ENCODE assay signal across 10 mouse cellular contexts in genomic region chr15:77802992-77803391, GRCm38 (mm10). TPM values are rescaled to one million over a fixed set of nuclear protein-coding genes. Genes with fewer than 3 reads are reported as not detected.
DNase-seq lines count a peak whose midpoint lies in the region; ATAC-seq and TF ChIP-seq lines count a peak whose summit lies in the region.
"Had no signal": no experiment of that assay in that cellular context is flagged by ENCODE, and none has a peak within 500 bp of the region (broad histone marks: within the 10 kb centered on the region; RNA-seq: fewer than 3 reads in every experiment).

No protein-coding gene starts in this region.

- no peak overlapping the region for H3K4me3 ChIP-seq in kidney, adult 2 months (ENCODE audit: insufficient read depth, low read depth, low read length)
- no peak overlapping the region for H3K4me3 ChIP-seq in MEL (ENCODE audit: control insufficient read depth in 1 of 2, insufficient read depth in 1 of 2, low read depth in 2 of 2, low read length in 2 of 2)
- no peak overlapping the region for H3K4me3 ChIP-seq in liver, embryonic 12.5 days
- H3K4me3 ChIP-seq in neural tube, embryonic 15.5 days (replicated peaks), result no peak overlapping the region
- H3K4me3 ChIP-seq: liver, embryonic 15.5 days had no signal

- peaks cover 45% of the 10 kb centered on the region for H3K4me1 ChIP-seq in kidney, adult 2 months (ENCODE audit: control insufficient read depth, insufficient read depth, low read length)
- peaks cover 11 to 21% of the 10 kb centered on the region in 2 experiments for H3K4me1 ChIP-seq in MEL (ENCODE audit: control insufficient read depth in 1 of 2, insufficient read depth in 2 of 2, low read length in 2 of 2)
- H3K4me1 ChIP-seq in liver, embryonic 12.5 days, result peaks cover 93% of the 10 kb centered on the region
- H3K4me1 ChIP-seq in neural tube, embryonic 15.5 days, result peaks cover 26% of the 10 kb centered on the region

- no peak for TF ChIP-seq POLR2A in kidney, adult 2 months (IDR thresholded peaks at IDR 0.05; ENCODE audit: low read depth, low read length)
- no peak for TF ChIP-seq POLR2A in MEL (IDR thresholded peaks at IDR 0.05; ENCODE audit: control insufficient read depth in 1 of 2, insufficient read depth in 1 of 2, low read depth in 1 of 2, low read length in 2 of 2, poor library complexity in 1 of 2)

- no peaks in the 10 kb centered on the region for H3K27me3 ChIP-seq in kidney, adult 2 months (replicated peaks; ENCODE audit: control insufficient read depth, insufficient read depth, low read length)
- H3K27me3 ChIP-seq in MEL (ENCODE audit: control insufficient read depth in 1 of 2, insufficient read depth in 2 of 2, low read length in 2 of 2), result no peaks in the 10 kb centered on the region
- H3K27me3 ChIP-seq in liver, embryonic 12.5 days (replicated peaks), result no peaks in the 10 kb centered on the region
- no peaks in the 10 kb centered on the region for H3K27me3 ChIP-seq in neural tube, embryonic 15.5 days (replicated peaks)
- H3K27me3 ChIP-seq: liver, embryonic 15.5 days had no signal

- no peak overlapping the region for H3K4me2 ChIP-seq in liver, embryonic 12.5 days
- H3K4me2 ChIP-seq in neural tube, embryonic 15.5 days, result no peak overlapping the region
- H3K4me2 ChIP-seq: liver, embryonic 15.5 days had no signal

- H3K9ac ChIP-seq in MEL (ENCODE audit: control insufficient read depth, low read depth, low read length, poor library complexity, severe bottlenecking), result no peak overlapping the region
- no peak overlapping the region for H3K9ac ChIP-seq in liver, embryonic 12.5 days
- no peak overlapping the region for H3K9ac ChIP-seq in neural tube, embryonic 15.5 days (replicated peaks)
- H3K9ac ChIP-seq: liver, embryonic 15.5 days had no signal

- DNase-seq in cerebellum, adult 11-12 months, result peak; percentile 49
- DNase-seq in kidney, adult 2 months, result no peak
- DNase-seq in kidney, adult 11 months, result no peak
- no peak for DNase-seq in MEL (ENCODE audit: low read depth, low spot score)
- DNase-seq in B cell, adult 2 months, result no peak

- peaks cover 3% of the 10 kb centered on the region; the same call in 1 of the 2 replicates for H3K79me2 ChIP-seq in MEL (ENCODE audit: control insufficient read depth, insufficient read depth, low read length, poor library complexity)

- H3K36me3 ChIP-seq in kidney, adult 2 months (ENCODE audit: control insufficient read depth, insufficient read depth, low read length), result peaks cover 1% of the 10 kb centered on the region; the same call in 1 of the 2 replicates
- H3K36me3 ChIP-seq in MEL (ENCODE audit: control insufficient read depth in 1 of 2, insufficient read depth in 2 of 2, low read length in 2 of 2), result peaks cover 9 to 31% of the 10 kb centered on the region in 2 experiments
- peaks cover 95% of the 10 kb centered on the region for H3K36me3 ChIP-seq in liver, embryonic 12.5 days
- H3K36me3 ChIP-seq in neural tube, embryonic 15.5 days, result peaks cover 18% of the 10 kb centered on the region; the same call in 1 of the 2 replicates

- TF ChIP-seq RAD21 in MEL (IDR thresholded peaks at IDR 0.05; ENCODE audit: low read depth, low read length), result no peak; the same call in none of the 2 replicates

- no peaks in the 10 kb centered on the region for H3K9me3 ChIP-seq in MEL (replicated peaks; ENCODE audit: insufficient read depth, low read length)
- no peaks in the 10 kb centered on the region for H3K9me3 ChIP-seq in liver, embryonic 12.5 days (replicated peaks)
- H3K9me3 ChIP-seq in neural tube, embryonic 15.5 days (replicated peaks), result no peaks in the 10 kb centered on the region
- H3K9me3 ChIP-seq: liver, embryonic 15.5 days had no signal

- no peak for ATAC-seq in cerebellum, adult (ENCODE audit: insufficient number of reproducible peaks, low FRiP score, low TSS enrichment)
- peak; percentile 28; the same call in 1 of the 2 replicates for ATAC-seq in liver, embryonic 12.5 days
- no peak for ATAC-seq in neural tube, embryonic 15.5 days (ENCODE audit: low FRiP score)

- 71% methylated on average over 4 of the region's 4 CpGs for WGBS in kidney, adult 2 months
- WGBS in liver, embryonic 12.5 days (ENCODE audit: insufficient replicate concordance), result 64% methylated on average over 4 of the region's 4 CpGs
- 89% methylated on average over 4 of the region's 4 CpGs for WGBS in neural tube, embryonic 15.5 days

- peak; percentile 43 for TF ChIP-seq CTCF in kidney, adult 2 months (conservative IDR thresholded peaks at IDR 0.05; ENCODE audit: insufficient read depth, insufficient read length, low read depth, low read length)
- TF ChIP-seq CTCF in MEL (IDR thresholded peaks at IDR 0.05 in 2 of 3, conservative IDR thresholded peaks at IDR 0.05 in 1 of 3; ENCODE audit: control insufficient read depth in 1 of 3, insufficient read depth in 1 of 3, low read depth in 2 of 3, low read length in 3 of 3, poor library complexity in 1 of 3, severe bottlenecking in 1 of 3), result peak in 2 of 3 experiments; percentile 27 to 41; a peak in 3 of 6 replicates

- no peak for TF ChIP-seq EP300 in MEL (IDR thresholded peaks at IDR 0.05; ENCODE audit: low read depth in 1 of 2, low read length in 2 of 2)

- H3K27ac ChIP-seq in kidney, adult 2 months (ENCODE audit: insufficient read depth, low read depth, low read length), result no peak overlapping the region
- H3K27ac ChIP-seq in MEL (ENCODE audit: control insufficient read depth, low read depth, low read length), result no peak overlapping the region
- H3K27ac ChIP-seq in liver, embryonic 12.5 days, result peak overlapping the region; percentile 34
- no peak overlapping the region for H3K27ac ChIP-seq in neural tube, embryonic 15.5 days (replicated peaks)
- H3K27ac ChIP-seq: liver, embryonic 15.5 days had no signal

TF ChIP-seq in MEL, 35 proteins besides CTCF, POLR2A, EP300 and RAD21:
- TF ChIP-seq SMC3 (IDR thresholded peaks at IDR 0.05; ENCODE audit: low read depth, low read length) (no peak; the same call in 1 of the 2 replicates), ELF1 (IDR thresholded peaks at IDR 0.05; ENCODE audit: low read depth, low read length) (no peak), MXI1 (IDR thresholded peaks at IDR 0.05; ENCODE audit: low read depth, low read length) (no peak), MAZ (IDR thresholded peaks at IDR 0.05; ENCODE audit: low read depth, low read length) (no peak), CHD1 (IDR thresholded peaks at IDR 0.05; ENCODE audit: low read depth, low read length) (no peak), MYB (IDR thresholded peaks at IDR 0.05; ENCODE audit: low read depth, low read length) (no peak), TCF12 (IDR thresholded peaks at IDR 0.05; ENCODE audit: low read depth, low read length) (no peak), NELFE (IDR thresholded peaks at IDR 0.05; ENCODE audit: low read depth, low read length) (no peak), HCFC1 (IDR thresholded peaks at IDR 0.05; ENCODE audit: low read depth, low read length) (no peak), UBTF (IDR thresholded peaks at IDR 0.05; ENCODE audit: borderline replicate concordance, insufficient read depth, low read depth, low read length) (no peak), GATA1 (IDR thresholded peaks at IDR 0.05; ENCODE audit: low read depth, low read length) (no peak), SIN3A (IDR thresholded peaks at IDR 0.05; ENCODE audit: low read length) (no peak), E2F4 (IDR thresholded peaks at IDR 0.05; ENCODE audit: borderline replicate concordance, low read depth, low read length) (no peak), RCOR1 (IDR thresholded peaks at IDR 0.05; ENCODE audit: low read depth, low read length) (no peak), MYC (IDR thresholded peaks at IDR 0.05; ENCODE audit: low read depth, low read length) (no peak)

RNA-seq across cellular contexts. Expression of gene Myh9, which starts 39.0 kb away (rescaled TPM):
- polyA plus RNA-seq in kidney, adult 2 months (2012; rRNA removed), result 57.7 and 64.1 TPM in 2 replicates
- total RNA-seq in MEL (2012; rRNA removed), result 59.3 and 65.1 TPM in 2 replicates
- 100 to 1,000 TPM; 158 to 176 TPM for polyA plus RNA-seq in MEL (2012; ENCODE audit: insufficient read depth in 1 of 2, insufficient read length in 2 of 2, low read depth in 1 of 2, low replicate concordance in 2 of 2, missing spikeins in 1 of 2)
- polyA plus RNA-seq in liver, embryonic 12.5 days (2016; fragmentation: Nextera tagmentation; extraction: Ambion mirVana), result 32.5 and 34.2 TPM in 2 replicates
- polyA plus RNA-seq in neural tube, embryonic 15.5 days (2015; fragmentation: Nextera tagmentation; extraction: Ambion mirVana), result 9.6 and 17.7 TPM in 2 replicates

RNA-seq across cellular contexts. Expression of gene Apol8, which starts 46.2 kb away (rescaled TPM):
- polyA plus RNA-seq in kidney, adult 2 months (2012; rRNA removed), result 0.03 and 0.06 TPM in 2 replicates
- 0.39 and 1.4 TPM in 2 replicates for total RNA-seq in MEL (2012; rRNA removed)
- polyA plus RNA-seq in MEL (2012; ENCODE audit: insufficient read depth in 1 of 2, insufficient read length in 2 of 2, low read depth in 1 of 2, low replicate concordance in 2 of 2, missing spikeins in 1 of 2), result under 1 TPM in 1 of 2 experiments, not detected in 1; 0.74 TPM
- polyA plus RNA-seq in liver, embryonic 12.5 days (2016; fragmentation: Nextera tagmentation; extraction: Ambion mirVana), result 25.8 and 26.7 TPM in 2 replicates
- 0.19 and 0.49 TPM in 2 replicates for polyA plus RNA-seq in neural tube, embryonic 15.5 days (2015; fragmentation: Nextera tagmentation; extraction: Ambion mirVana)
- polyA plus RNA-seq: large intestine, adult 2 months had no signal

Comparison
In these comparisons a context has a peak if more than half of its experiments do, and no peak if none do; other contexts are left out.
1. RNA of gene Apol8, which starts 46.2 kb away (polyA plus RNA-seq): 25.8 to 26.7 TPM in liver, embryonic 12.5 days; 0.74 TPM in MEL, 0.19 to 0.49 TPM in neural tube, embryonic 15.5 days and 0.03 to 0.06 TPM in kidney, adult 2 months; every median in the first group is over 10 times any median in the second.